Mouse (Mus musculus): ENCODE results near the gene Dmxl2. TPM values are rescaled to one million over a fixed set of nuclear protein-coding genes. Genes with fewer than 3 reads are reported as not detected.

The Dmxl2 gene
- polyA plus RNA-seq, 1 experiment from 2014 or later, result 11.4 TPM

GRCm38 (mm10) chr9:54529950-54530349 is 28.5 kb upstream of the Dmxl2 start:
- Histone ChIP-seq H3K9ac (ENCODE audit: low read length) (no peak overlapping the region), H3K4me1 (ENCODE audit: control insufficient read depth in 2 of 2, insufficient read depth in 2 of 2, low read length in 2 of 2) (no peaks in the 10 kb centered on the region), H3K27me3 (ENCODE audit: control insufficient read depth, insufficient read depth, low read length) (no peaks in the 10 kb centered on the region), H3K36me3 (ENCODE audit: control insufficient read depth, insufficient read depth, low read length) (no peaks in the 10 kb centered on the region), H3K4me2 (ENCODE audit: low read length) (no peak overlapping the region), H3K9me3 (ENCODE audit: control insufficient read depth, low read length) (no peaks in the 10 kb centered on the region), H3K27ac (replicated peaks in 1 of 2; ENCODE audit: control insufficient read depth in 1 of 2, insufficient read depth in 1 of 2, low read depth in 2 of 2, low read length in 2 of 2) (no peak overlapping the region), H3K4me3 (ENCODE audit: control insufficient read depth in 1 of 2, insufficient read depth in 1 of 2, low read depth in 1 of 2, low read length in 2 of 2) (no peak overlapping the region)
- ATAC-seq (ENCODE audit: insufficient number of reproducible peaks, insufficient read depth, low FRiP score, low read depth), result no peak
- 75% methylated on average over 2 of the region's 2 CpGs for WGBS

GRCm38 (mm10) chr9:54527694-54528093 is 26.3 kb upstream of the Dmxl2 start:
- no peaks in the 10 kb centered on the region for H3K9me3 ChIP-seq (ENCODE audit: control insufficient read depth, low read length)
- H3K9ac ChIP-seq (ENCODE audit: low read length), result no peak overlapping the region
- ATAC-seq (ENCODE audit: insufficient number of reproducible peaks, insufficient read depth, low FRiP score, low read depth), result no peak
- H3K27ac ChIP-seq (replicated peaks in 1 of 2; ENCODE audit: control insufficient read depth in 1 of 2, insufficient read depth in 1 of 2, low read depth in 2 of 2, low read length in 2 of 2), result no peak overlapping the region
- H3K4me1 ChIP-seq (ENCODE audit: control insufficient read depth in 2 of 2, insufficient read depth in 2 of 2, low read length in 2 of 2), result no peaks in the 10 kb centered on the region
- H3K36me3 ChIP-seq (ENCODE audit: control insufficient read depth, insufficient read depth, low read length), result no peaks in the 10 kb centered on the region
- no peaks in the 10 kb centered on the region; the same call in 1 of the 2 replicates for H3K27me3 ChIP-seq (ENCODE audit: control insufficient read depth, insufficient read depth, low read length)
- H3K4me2 ChIP-seq (ENCODE audit: low read length), result no peak overlapping the region
- WGBS, result 62% methylated on average over 7 of the region's 7 CpGs
- H3K4me3 ChIP-seq (ENCODE audit: control insufficient read depth in 1 of 2, insufficient read depth in 1 of 2, low read depth in 1 of 2, low read length in 2 of 2), result no peak overlapping the region

GRCm38 (mm10) chr9:54520286-54520685 is 18.9 kb upstream of the Dmxl2 start:
- 78% methylated on average over 4 of the region's 4 CpGs for WGBS
- no peak overlapping the region for H3K4me3 ChIP-seq (ENCODE audit: control insufficient read depth in 1 of 2, insufficient read depth in 1 of 2, low read depth in 1 of 2, low read length in 2 of 2)
- H3K4me1 ChIP-seq (ENCODE audit: control insufficient read depth in 2 of 2, insufficient read depth in 2 of 2, low read length in 2 of 2), result no peaks in the 10 kb centered on the region
- no peak overlapping the region for H3K9ac ChIP-seq (ENCODE audit: low read length)
- no peak overlapping the region for H3K4me2 ChIP-seq (ENCODE audit: low read length)
- no peak overlapping the region for H3K27ac ChIP-seq (replicated peaks in 1 of 2; ENCODE audit: control insufficient read depth in 1 of 2, insufficient read depth in 1 of 2, low read depth in 2 of 2, low read length in 2 of 2)
- no peaks in the 10 kb centered on the region for H3K36me3 ChIP-seq (ENCODE audit: control insufficient read depth, insufficient read depth, low read length)
- no peaks in the 10 kb centered on the region; the same call in 1 of the 2 replicates for H3K27me3 ChIP-seq (ENCODE audit: control insufficient read depth, insufficient read depth, low read length)
- no peak for ATAC-seq (ENCODE audit: insufficient number of reproducible peaks, insufficient read depth, low FRiP score, low read depth)
- H3K9me3 ChIP-seq (ENCODE audit: control insufficient read depth, low read length), result no peaks in the 10 kb centered on the region

- no peak for ATAC-seq (ENCODE audit: insufficient number of reproducible peaks, insufficient read depth, low FRiP score, low read depth)
Observed at GRCm38 (mm10) chr9:54518921-54519320, 17.5 kb upstream of the Dmxl2 start.

GRCm38 (mm10) chr9:54515991-54516390 is 14.6 kb upstream of the Dmxl2 start:
- WGBS, result 85% methylated on average over 2 of the region's 2 CpGs
- no peak for ATAC-seq (ENCODE audit: insufficient number of reproducible peaks, insufficient read depth, low FRiP score, low read depth)
- Histone ChIP-seq H3K27ac (replicated peaks in 1 of 2; ENCODE audit: control insufficient read depth in 1 of 2, insufficient read depth in 1 of 2, low read depth in 2 of 2, low read length in 2 of 2) (no peak overlapping the region), H3K9ac (ENCODE audit: low read length) (no peak overlapping the region), H3K9me3 (ENCODE audit: control insufficient read depth, low read length) (no peaks in the 10 kb centered on the region), H3K36me3 (ENCODE audit: control insufficient read depth, insufficient read depth, low read length) (no peaks in the 10 kb centered on the region), H3K4me2 (ENCODE audit: low read length) (no peak overlapping the region), H3K4me1 (ENCODE audit: control insufficient read depth in 2 of 2, insufficient read depth in 2 of 2, low read length in 2 of 2) (no peaks in the 10 kb centered on the region), H3K27me3 (ENCODE audit: control insufficient read depth, insufficient read depth, low read length) (no peaks in the 10 kb centered on the region), H3K4me3 (ENCODE audit: control insufficient read depth in 1 of 2, insufficient read depth in 1 of 2, low read depth in 1 of 2, low read length in 2 of 2) (no peak overlapping the region)

More at GRCm38 (mm10) chr9:54518921-54519320, 17.5 kb upstream of the Dmxl2 start:
- no peak overlapping the region for H3K9ac ChIP-seq (ENCODE audit: low read length)
- no peaks in the 10 kb centered on the region for H3K4me1 ChIP-seq (ENCODE audit: control insufficient read depth in 2 of 2, insufficient read depth in 2 of 2, low read length in 2 of 2)
- no peaks in the 10 kb centered on the region; the same call in 1 of the 2 replicates for H3K27me3 ChIP-seq (ENCODE audit: control insufficient read depth, insufficient read depth, low read length)
- no peak overlapping the region for H3K27ac ChIP-seq (replicated peaks in 1 of 2; ENCODE audit: control insufficient read depth in 1 of 2, insufficient read depth in 1 of 2, low read depth in 2 of 2, low read length in 2 of 2)
- H3K4me2 ChIP-seq (ENCODE audit: low read length), result no peak overlapping the region
- no peaks in the 10 kb centered on the region for H3K36me3 ChIP-seq (ENCODE audit: control insufficient read depth, insufficient read depth, low read length)
- H3K9me3 ChIP-seq (ENCODE audit: control insufficient read depth, low read length), result no peaks in the 10 kb centered on the region
- H3K4me3 ChIP-seq (ENCODE audit: control insufficient read depth in 1 of 2, insufficient read depth in 1 of 2, low read depth in 1 of 2, low read length in 2 of 2), result no peak overlapping the region
- 54% methylated on average over 7 of the region's 7 CpGs for WGBS

- H3K9me3 ChIP-seq (ENCODE audit: control insufficient read depth, low read length), result no peaks in the 10 kb centered on the region
- H3K4me3 ChIP-seq (ENCODE audit: control insufficient read depth in 1 of 2, insufficient read depth in 1 of 2, low read depth in 1 of 2, low read length in 2 of 2), result 0 out of 4 replicates have a peak overlapping the region, but pooled peaks of 1 of the 2 experiments have one; percentile 1
- H3K36me3 ChIP-seq (ENCODE audit: control insufficient read depth, insufficient read depth, low read length), result no peaks in the 10 kb centered on the region
- H3K27ac ChIP-seq (replicated peaks in 1 of 2; ENCODE audit: control insufficient read depth in 1 of 2, insufficient read depth in 1 of 2, low read depth in 2 of 2, low read length in 2 of 2), result no peak overlapping the region
- peaks cover 6% of the 10 kb centered on the region for H3K27me3 ChIP-seq (ENCODE audit: control insufficient read depth, insufficient read depth, low read length)
- H3K4me1 ChIP-seq (ENCODE audit: control insufficient read depth in 2 of 2, insufficient read depth in 2 of 2, low read length in 2 of 2), result peaks cover 0 to 2% of the 10 kb centered on the region in 2 experiments; a peak in 2 of 4 replicates
- 18% methylated on average over 11 of the region's 12 CpGs for WGBS
- peak overlapping the region; percentile 94 for H3K4me2 ChIP-seq (ENCODE audit: low read length)
- ATAC-seq (ENCODE audit: insufficient number of reproducible peaks, insufficient read depth, low FRiP score, low read depth), result no peak
- H3K9ac ChIP-seq (ENCODE audit: low read length), result no peak overlapping the region
Observed at GRCm38 (mm10) chr9:54502873-54503272, 1.4 kb upstream of the Dmxl2 start.

GRCm38 (mm10) chr9:54502111-54502495 is 677 bp upstream of the Dmxl2 start:
- no peak for ATAC-seq (ENCODE audit: insufficient number of reproducible peaks, insufficient read depth, low FRiP score, low read depth)

GRCm38 (mm10) chr9:54500832-54501452 is 484 bp downstream of the Dmxl2 start:
- H3K4me3 ChIP-seq (ENCODE audit: control insufficient read depth in 1 of 2, insufficient read depth in 1 of 2, low read depth in 1 of 2, low read length in 2 of 2), result peak overlapping the region; percentile 62 to 63
- H3K27me3 ChIP-seq (ENCODE audit: control insufficient read depth, insufficient read depth, low read length), result peaks cover 6% of the 10 kb centered on the region
- WGBS, result under 1% methylated on average over 42 of the region's 43 CpGs
- no peaks in the 10 kb centered on the region for H3K36me3 ChIP-seq (ENCODE audit: control insufficient read depth, insufficient read depth, low read length)
- no peaks in the 10 kb centered on the region for H3K9me3 ChIP-seq (ENCODE audit: control insufficient read depth, low read length)
- peak overlapping the region; percentile 94 for H3K4me2 ChIP-seq (ENCODE audit: low read length)
- H3K9ac ChIP-seq (ENCODE audit: low read length), result peak overlapping the region; percentile 83
- peak; percentile 60 for ATAC-seq (ENCODE audit: insufficient number of reproducible peaks, insufficient read depth, low FRiP score, low read depth)
- H3K4me1 ChIP-seq (ENCODE audit: control insufficient read depth in 2 of 2, insufficient read depth in 2 of 2, low read length in 2 of 2), result peaks cover 0 to 2% of the 10 kb centered on the region in 2 experiments; a peak in 2 of 4 replicates
- H3K27ac ChIP-seq (replicated peaks in 1 of 2; ENCODE audit: control insufficient read depth in 1 of 2, insufficient read depth in 1 of 2, low read depth in 2 of 2, low read length in 2 of 2), result peak overlapping the region; percentile 20 to 74

More at GRCm38 (mm10) chr9:54502111-54502495, 677 bp upstream of the Dmxl2 start:
- 8% methylated on average over 13 of the region's 13 CpGs for WGBS
- no peaks in the 10 kb centered on the region for H3K36me3 ChIP-seq (ENCODE audit: control insufficient read depth, insufficient read depth, low read length)
- peak overlapping the region; percentile 62 to 63 for H3K4me3 ChIP-seq (ENCODE audit: control insufficient read depth in 1 of 2, insufficient read depth in 1 of 2, low read depth in 1 of 2, low read length in 2 of 2)
- H3K4me2 ChIP-seq (ENCODE audit: low read length), result peak overlapping the region; percentile 94
- no peaks in the 10 kb centered on the region for H3K9me3 ChIP-seq (ENCODE audit: control insufficient read depth, low read length)
- H3K27me3 ChIP-seq (ENCODE audit: control insufficient read depth, insufficient read depth, low read length), result peaks cover 6% of the 10 kb centered on the region
- H3K9ac ChIP-seq (ENCODE audit: low read length), result peak overlapping the region; percentile 83
- no peak overlapping the region for H3K27ac ChIP-seq (replicated peaks in 1 of 2; ENCODE audit: control insufficient read depth in 1 of 2, insufficient read depth in 1 of 2, low read depth in 2 of 2, low read length in 2 of 2)
- peaks cover 0 to 2% of the 10 kb centered on the region in 2 experiments; a peak in 2 of 4 replicates for H3K4me1 ChIP-seq (ENCODE audit: control insufficient read depth in 2 of 2, insufficient read depth in 2 of 2, low read length in 2 of 2)

All from heart, embryonic 14.5 days (tissue).